Mouse (Mus musculus): ENCODE measurements around the gene Snapc5. TPM values are rescaled to one million over a fixed set of nuclear protein-coding genes. Genes with fewer than 3 reads are reported as not detected.
"Not testable (repeated sequence)": the region's sequence is repeated elsewhere in the genome, so short reads cannot be mapped to it uniquely, and the experiment has no call there.

The Snapc5 gene
- total RNA-seq (2021): 10 to 100 TPM; 15.6 to 19.6 TPM
- long read RNA-seq, transcript Snapc5-201 (3 exons, 1,228 nt): major isoform, 9 of 17 reads
- long read RNA-seq, partial matches to known transcripts: 0 of 17 reads
- long read RNA-seq, other reads (novel, unspliced or antisense): 8 of 17 reads

DNA sequence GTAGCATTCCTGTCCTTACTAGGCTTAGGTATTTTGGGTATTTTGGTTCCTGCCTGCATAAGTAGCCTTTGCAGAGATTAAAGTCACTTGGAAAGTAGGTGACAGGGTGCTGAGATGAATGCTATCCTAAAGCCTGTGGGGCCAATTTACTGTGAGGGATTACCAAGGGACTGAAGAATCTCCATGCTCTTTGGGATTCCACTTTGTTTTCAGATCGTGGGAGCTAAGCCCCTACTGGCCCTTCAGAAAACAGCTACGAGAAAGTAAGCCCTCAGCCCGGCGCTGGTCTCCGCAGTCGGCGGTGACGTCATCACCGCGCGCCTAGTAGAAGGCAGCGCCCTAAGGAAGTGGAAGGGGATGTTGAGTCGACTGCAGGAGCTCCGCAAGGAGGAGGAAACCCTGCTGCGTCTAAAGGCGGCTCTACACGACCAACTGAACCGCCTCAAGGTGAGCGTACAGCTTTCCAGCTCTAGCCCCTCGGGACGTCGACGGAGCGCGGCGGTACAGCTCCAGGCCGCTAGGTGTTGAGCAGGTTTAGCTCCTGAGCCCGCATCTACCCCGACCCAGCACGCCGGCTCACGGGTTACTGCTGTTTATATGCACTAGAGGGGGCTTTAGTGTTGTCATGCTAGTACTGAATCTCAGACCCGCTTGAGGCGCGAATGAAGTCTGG, at the start of gene Snapc5:
Gene Snapc5, plus strand, starts transcription at position 301 of the 673 bp plus-strand sequence.
- DNase-seq (ENCODE audit: low spot score in 2 of 2): peak; percentile 86 to 91

DNA sequence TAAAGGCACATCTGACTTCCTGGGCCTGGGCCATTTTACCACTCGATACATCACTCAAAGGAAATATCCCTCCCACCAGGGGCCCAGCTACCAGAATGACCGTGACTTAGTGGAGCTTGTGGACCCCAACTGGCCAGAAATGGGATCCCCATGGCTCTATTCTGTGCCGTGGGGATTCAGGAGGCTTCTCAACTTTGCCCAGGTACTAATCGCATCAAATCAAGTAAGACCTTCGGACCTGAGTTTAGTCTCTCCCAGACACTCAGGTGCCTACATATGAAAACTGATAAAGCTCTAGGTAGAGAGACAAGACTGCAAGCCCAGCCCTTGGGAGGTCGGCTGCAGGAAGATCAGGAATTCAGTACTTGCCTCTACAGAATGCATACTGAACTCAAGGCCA, 47.5 kb upstream of the Snapc5 start:
- DNase-seq (ENCODE audit: low spot score in 2 of 2): no peak

DNA sequence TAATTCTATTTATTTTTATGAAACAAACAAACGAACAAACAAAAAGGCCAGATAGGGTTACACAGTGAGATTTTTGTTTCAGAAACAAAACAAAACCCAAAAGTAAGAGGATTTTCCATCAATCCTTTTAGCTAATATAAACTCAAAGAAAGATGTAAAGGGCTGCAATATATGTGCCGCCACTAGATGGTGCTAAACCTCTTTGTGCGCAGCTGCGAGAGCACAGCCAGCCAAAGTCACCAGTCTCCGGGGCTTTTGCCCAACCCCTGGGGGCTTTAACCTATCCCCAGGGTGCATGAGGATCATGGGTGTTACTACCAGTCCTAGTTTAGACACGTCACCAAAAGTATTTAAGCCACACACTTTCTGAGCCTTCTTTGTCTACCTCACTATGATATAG, 40.2 kb upstream of the Snapc5 start:
- peak; percentile 14 to 75 for DNase-seq (ENCODE audit: low spot score in 2 of 2)

DNA sequence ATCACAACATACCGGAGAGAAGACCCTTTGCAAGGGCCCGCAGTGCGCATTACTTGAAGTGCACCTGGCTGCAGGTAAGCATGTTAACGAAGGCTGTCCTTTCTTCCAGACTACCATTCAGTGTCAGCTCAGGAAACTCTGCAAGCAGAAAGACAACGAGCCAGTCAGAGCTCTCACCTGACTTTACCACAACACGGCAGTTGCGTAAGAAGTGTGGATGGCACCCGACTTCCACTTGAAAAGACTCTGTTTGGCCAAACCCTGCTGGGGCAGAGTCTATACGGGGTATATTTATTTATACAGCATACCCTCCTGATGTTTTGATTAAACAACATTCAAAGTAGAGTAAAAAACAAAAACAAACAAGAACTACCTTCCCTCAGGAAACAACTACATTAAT, 39.2 kb upstream of the Snapc5 start:
- no peak for DNase-seq (ENCODE audit: low spot score in 2 of 2)

DNA sequence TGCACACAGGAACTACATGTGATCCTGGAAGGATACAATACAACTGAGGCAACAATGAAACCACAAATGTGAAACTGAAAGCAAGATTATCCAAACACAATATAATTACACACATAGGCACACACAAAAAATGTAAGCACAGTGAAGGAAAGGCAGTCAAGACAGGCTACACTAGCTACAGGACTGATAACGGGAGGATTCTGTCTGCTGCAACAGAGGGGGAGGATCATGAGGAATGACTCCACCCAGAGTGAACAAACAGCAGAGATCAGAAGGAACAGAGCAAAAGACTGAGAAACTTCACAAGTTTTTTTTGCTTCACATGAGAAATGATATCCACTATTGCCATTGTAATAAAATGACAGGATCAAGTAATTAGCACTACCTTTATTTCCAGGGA, 22.4 kb upstream of the Snapc5 start:
- DNase-seq (ENCODE audit: low spot score in 2 of 2): no peak

DNA sequence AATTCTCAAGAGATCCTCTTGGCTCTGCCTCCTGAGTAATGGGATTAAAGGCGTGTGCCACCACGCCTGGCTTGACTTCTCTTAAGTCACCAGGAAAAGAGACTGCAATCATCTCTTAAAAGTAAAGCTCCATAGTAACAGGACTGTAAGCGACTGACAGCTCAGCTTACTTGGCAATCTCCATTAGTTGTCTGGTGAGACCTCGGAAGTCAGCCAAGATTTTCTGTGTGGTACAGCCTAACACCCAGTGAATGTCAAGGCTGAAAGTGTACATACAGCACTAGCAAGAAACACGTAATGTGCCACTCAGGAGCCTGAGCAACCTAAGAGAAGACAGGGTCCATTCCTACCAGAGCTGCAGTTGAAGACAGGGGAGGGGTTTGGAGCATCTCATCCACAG, 18.6 kb upstream of the Snapc5 start:
- no peak for DNase-seq (ENCODE audit: low spot score in 2 of 2)

DNA sequence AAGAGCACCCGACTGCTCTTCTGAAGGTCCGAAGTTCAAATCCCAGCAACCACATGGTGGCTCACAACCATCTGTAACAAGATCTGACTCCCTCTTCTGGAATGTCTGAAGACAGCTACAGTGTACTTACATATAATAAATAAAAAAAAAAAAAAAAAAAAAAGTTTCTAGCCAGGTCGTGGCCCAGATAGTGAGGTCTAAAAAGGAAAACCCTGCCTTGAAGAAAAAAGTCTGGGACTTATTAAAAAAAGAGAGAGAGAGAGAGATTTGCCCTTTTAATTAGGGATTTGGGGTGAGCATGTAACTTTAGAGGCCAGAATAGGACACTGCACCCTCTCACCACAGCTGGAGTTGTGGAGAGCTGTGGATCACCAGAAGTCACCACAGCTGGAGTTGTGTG, 9.1 kb upstream of the Snapc5 start:
- not testable (repeated sequence) for DNase-seq (ENCODE audit: low spot score in 2 of 2)

DNA sequence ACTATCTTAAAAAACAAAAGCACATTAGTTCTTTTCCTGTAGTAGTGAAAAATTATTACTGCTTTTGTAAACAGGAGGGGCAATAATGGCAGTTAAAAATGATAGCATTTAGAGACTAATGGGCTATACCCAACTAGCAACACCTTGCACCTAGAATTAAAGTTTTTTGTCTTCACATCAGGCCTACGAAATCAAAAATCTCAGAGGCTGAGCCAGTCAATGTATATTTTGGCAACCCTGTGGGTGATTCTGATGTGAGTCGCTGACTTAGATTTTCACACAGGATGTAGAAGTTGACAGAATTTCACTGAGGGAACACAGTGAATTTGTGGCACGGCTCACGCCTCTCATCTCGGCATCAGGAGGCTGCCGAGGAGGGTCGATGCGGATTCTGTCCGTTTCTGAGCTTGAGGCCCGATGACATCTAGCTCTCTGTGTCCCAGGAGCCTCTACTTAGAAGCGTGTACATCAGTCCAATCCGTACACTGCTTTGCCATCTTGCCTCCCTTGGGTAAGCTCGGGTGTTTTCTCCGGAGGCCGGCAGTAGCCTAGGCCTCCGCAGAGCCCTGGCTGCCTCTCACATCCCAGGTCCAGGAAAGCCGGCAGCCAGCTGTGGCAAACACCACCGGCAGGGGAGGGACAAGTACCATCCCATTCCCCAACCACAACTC, 6.8 kb upstream of the Snapc5 start:
- DNase-seq (ENCODE audit: low spot score in 2 of 2): no peak

DNA sequence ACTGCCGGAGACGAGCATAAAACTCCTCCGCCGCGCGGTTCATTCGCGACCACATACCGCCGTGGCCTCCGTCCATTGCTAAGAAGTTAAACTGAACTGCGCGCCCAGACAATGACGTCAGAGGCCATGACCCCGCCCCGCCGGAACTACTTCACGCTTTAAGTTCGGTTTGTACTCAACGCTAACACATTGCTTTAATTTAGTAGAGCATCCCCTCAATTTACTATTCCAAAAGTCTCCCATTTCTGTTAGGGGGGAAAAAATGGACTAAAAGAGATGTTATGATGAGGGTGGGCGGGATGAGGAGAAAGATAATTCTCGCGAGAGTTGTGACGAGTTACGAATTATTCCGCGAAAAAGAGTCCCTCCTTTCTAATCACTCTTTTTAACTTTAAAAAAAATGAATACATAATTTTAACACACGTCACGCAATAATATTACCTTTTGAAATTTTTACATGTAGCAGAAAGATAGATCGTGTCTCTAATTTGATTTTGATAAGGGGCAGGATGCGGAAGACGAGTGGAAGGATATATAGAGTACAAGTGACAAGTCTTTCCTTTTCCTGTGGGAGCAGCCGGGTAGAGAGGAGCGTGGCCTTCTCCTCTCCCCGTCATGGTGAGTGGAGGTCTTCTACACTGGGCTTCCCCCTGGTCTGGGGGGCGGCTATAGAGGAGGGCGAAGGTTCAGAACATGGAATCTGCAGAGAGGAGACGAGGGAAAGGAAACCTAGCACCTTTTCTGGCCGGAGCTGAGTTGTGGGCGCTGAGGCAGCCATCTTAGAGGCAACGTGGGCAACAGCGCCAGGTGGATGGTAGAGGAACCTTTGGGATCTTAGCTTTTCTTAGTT, 6.0 kb upstream of the Snapc5 start, which contains the start of the genes Zwilch and Rpl4:
Gene Zwilch, minus strand, starts transcription at position 289 of the 850 bp plus-strand sequence.
Gene Rpl4, plus strand, starts transcription at position 560 of the 850 bp plus-strand sequence.
- DNase-seq (ENCODE audit: low spot score in 2 of 2): peak; percentile 75 to 87

DNA sequence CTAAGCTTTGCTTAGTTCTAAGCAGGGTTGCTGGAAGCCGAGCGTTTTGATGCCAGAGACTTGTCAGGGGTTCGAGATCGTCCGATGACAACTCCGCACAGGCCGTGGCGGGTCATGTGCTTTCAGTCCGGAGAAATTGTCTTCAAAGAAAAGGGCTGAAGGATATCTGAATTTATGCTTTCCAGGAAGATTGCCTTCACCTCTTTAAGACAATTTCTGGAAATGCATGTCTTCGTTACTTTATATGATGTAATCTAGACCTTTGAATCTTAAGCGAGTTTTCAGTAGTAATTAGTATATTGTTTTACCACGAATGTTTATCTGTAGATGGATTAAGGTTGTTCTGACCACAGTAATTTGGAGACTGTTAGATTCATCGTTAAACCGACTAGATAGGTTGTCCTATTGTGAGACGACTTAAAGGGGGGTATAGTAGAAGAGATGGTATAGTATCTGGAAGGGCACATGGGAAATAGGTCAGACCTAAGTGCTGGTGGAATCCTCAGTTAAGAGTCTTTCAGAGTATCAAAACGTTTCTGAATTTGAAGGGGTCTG, 5.3 kb upstream of the Snapc5 start:
- DNase-seq (ENCODE audit: low spot score in 2 of 2): no peak

DNA sequence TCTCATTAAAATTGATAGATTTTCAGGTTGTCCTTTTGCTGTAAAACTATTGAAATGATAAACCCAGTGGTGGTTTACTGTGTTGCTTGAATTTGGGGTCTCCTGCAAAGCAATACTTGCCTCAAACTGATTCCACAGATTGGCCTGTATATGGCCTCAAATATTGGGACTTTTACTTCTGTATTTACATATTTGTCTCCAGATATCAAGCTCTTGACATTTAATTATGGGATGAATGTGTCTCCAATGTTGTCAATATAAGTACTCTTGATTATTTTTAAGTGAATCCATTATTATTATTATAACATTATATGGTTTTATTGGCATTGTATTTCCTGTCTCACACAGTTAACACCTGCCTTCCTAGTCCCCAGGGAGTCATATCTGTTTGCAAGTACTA, 4.7 kb upstream of the Snapc5 start:
- DNase-seq (ENCODE audit: low spot score in 2 of 2): no peak

DNA sequence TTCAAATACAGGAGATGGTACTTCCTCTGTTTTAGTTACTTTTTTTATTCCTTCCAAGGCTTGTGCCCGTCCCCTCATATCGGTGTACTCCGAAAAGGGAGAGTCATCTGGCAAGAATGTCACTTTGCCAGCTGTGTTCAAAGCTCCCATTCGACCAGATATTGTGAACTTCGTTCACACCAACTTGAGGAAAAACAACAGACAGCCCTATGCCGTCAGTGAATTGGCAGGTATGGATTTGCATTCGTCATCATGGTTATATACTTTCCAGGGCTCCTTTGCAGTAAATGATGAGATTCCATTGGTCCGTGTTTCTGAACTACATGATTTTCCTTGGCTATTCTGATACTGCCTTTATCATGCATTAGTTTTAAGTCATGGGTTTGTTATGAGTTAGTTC, 4.3 kb upstream of the Snapc5 start:
- DNase-seq (ENCODE audit: low spot score in 2 of 2): no peak

DNA sequence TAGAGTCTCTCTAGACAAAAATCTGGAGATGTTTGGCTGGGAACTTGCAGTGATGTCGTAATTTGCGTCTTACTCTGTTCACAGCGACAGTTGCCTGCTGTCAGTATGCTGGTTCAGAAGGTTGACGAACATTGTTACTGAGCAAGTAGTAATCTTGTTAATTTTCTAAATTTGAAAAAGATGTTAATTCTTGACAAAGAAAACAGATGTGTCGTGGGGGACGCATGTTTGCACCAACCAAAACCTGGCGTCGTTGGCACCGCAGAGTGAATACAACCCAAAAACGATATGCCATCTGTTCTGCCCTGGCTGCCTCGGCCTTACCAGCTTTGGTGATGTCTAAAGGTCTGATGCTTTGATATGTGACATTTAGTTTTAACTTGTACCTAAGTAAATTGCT, 3.7 kb upstream of the Snapc5 start:
- DNase-seq (ENCODE audit: low spot score in 2 of 2): peak; percentile 44 to 82

DNA sequence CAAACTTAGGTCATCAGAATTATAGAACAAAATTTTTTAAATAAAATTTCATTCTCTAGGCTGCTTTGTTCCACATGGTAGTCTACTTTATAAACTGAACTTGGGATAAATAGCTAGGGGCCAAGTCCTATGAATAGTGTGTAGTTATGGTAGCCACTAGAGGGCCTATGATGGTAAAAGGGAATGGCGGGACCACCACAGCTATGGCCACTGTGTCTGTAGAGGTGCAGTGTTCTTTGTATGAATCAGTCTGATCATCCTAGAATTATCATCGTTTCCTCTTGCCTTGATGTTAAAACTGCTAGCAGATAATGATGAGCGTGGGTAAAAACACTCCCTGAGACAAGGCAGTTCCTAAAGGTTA, 482 bp upstream of the Snapc5 start:
- no peak for DNase-seq (ENCODE audit: low spot score in 2 of 2)

DNA sequence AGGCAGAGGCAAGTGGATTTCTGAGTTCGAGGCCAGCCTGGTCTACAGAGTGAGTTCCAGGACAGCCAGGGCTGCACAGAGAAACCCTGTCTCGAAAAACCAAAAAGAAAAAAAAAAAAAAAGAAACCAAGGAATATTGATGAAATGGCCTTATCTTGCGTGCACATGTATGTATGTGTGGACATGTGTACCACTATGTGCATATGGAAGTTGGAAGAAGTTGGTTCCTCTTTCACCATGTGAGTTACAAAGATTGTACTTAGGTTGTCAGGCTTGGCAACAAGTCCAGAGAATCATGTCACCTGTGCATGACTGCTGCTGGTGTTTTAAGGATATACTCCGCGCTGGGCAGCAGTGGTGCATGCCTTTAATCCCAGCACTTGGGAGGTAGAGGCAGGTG, 4.2 kb downstream of the Snapc5 start:
- DNase-seq (ENCODE audit: low spot score in 2 of 2): not testable (repeated sequence)

DNA sequence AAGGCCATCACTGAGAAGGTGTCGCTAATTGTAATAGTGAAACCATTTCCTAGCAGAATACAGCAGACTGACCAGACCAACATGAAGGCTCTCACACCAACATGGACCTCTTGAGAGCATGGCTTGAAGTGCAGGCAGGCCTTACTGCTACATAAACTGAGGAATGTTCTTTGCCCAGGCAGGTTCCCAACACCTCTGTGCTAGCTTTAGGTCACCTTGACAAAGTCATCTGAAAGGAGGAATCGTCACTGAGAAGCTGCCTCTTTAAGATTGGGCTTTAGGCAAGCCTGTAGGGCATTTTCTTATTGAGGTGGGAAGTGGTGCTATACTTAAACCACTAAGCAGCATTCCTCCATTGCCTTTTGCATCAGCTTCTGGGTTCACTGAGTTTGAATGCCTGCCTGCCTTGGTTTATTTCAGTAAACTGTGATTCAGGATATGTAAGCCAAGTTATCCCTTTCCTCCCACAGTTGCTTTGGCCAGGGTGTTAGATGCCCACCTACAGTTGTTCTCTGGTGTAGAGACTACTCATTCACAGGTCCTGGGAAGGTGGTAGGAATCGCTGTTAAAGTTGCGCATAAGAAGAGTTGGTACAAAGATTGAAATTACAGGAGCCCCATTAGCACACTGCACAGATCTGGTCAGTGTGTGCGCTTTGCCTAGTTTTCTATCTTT, 5.2 kb downstream of the Snapc5 start:
- no peak for DNase-seq (ENCODE audit: low spot score in 2 of 2)

DNA sequence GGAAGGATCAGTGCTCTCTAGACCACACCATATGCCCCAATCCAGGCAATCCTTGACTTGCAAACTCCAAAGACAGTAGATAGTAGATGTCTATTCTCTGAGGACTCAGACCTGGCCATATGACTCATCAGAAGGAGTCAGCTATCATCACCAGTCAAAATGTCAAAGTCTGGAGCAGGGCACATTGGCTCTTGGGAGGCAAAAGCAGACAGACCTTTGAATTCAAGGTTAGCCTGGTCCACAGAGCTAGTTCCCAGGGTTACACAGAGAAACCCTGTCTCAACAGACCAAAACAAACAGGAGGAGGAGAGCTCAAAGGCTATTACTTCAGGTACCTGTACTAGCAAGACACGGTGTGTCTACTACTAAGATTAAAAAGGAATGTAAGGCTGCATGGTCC, 14.8 kb downstream of the Snapc5 start:
- DNase-seq (ENCODE audit: low spot score in 2 of 2): no peak

DNA sequence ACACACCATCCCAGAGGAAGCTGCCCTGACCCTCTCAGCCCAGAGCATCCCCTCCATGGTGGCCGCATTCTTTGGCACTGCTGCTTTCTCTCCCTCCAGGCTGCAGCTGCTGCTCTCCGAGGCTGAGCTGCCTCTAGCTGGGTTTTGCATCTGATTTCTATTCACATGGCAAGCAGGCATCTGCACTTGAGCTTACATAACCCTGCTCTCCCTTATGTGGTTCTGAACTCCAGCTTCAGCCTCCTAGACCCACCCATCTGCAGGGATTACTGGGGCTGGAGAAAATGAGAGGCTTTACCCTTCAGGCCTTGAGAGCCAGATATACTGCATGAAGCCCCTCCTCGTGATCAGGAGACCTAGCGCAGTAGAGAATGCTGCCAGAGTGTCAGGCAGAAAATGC, 16.5 kb downstream of the Snapc5 start:
- DNase-seq (ENCODE audit: low spot score in 2 of 2): peak; percentile 74 to 87

DNA sequence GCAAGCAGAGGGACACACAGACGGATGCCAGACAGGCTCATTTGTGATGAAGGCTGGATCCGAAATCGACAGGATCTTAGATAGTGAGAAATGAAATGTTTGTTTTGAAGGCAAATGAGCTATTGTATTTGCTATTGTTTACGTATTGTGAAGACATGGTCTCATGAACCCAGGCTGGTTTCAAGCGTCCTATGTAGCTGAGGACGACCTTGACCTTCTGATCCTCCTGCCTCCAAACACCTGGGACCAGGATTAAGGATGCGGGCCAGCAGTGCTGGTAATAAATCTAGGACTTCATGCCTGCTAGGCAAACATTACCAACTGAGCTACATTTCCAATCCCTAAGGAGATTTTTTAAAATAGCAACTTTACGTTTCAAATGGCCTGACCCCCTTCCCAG, 18.4 kb downstream of the Snapc5 start:
- DNase-seq (ENCODE audit: low spot score in 2 of 2): no peak

DNA sequence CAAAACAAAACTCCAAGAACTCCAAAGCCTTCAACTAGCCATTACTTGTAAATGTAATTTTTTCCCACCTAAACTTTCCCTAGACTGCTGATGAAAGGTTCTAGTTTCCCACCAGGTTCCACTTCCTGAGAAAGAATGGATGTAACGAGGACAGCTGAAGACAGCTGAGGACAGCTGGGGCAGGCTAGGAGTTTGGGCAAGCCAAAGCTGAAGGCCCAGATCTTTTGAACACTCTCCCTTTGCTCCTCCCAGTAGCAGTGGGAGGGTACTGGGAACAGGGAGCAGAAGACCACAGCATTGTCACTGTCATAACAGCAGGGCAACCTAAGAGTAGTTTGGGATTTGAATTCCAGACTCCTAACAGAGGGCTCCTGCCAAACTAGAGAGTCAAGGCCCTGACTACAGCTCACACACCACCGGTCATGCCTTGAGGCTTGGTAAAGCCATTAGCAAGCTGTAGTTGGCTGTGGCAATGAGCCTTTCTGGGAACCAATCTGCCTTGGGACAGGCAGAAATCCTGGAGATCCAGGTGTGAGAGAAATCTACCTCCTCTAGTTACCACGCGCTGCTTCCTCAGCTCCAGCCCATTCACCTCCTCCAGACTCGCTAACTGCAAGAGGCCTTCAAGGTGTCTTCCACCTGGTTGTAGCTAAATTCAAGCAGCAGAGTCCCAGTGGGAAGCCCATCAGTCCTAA, 19.1 kb downstream of the Snapc5 start:
- DNase-seq (ENCODE audit: low spot score in 2 of 2): no peak
